Comparison of ENCODE assay signal across 18 mouse cellular contexts in the genomic region with DNA sequence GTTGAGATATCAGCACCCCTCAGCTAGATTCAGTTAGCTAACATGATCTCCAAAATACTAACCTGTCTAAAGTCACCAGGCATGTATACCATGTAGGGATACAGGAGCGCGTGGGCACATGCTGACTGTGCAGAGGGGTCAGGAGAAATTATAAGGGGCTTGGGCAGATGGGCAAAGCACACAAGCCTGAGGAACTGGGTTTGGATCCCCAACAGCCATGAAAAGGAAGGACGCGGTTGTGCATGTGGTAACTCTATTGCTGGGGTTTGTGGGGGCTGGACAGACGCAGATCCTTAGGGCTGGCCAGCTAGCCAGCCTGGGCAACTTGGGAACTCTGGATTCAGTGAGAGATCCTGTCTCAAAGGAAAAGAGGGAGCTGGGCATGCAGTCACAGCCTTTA. TPM values are rescaled to one million over a fixed set of nuclear protein-coding genes. Genes with fewer than 3 reads are reported as not detected.
"Had no signal": no experiment of that assay in that cellular context is flagged by ENCODE, and none has a peak within 500 bp of the region (broad histone marks: within the 10 kb centered on the region; RNA-seq: fewer than 3 reads in every experiment).

No protein-coding gene starts in this region.

- H3K27me3 ChIP-seq: kidney, embryonic 15.5 days; neural tube, embryonic 13.5 days; stomach, embryonic 15.5 days had no signal

- H3K9ac ChIP-seq: kidney, embryonic 15.5 days; liver, embryonic 13.5 days; neural tube, embryonic 13.5 days; stomach, embryonic 15.5 days had no signal

- H3K4me2 ChIP-seq: kidney, embryonic 15.5 days; liver, embryonic 13.5 days; midbrain, embryonic 11.5 days; neural tube, embryonic 13.5 days; stomach, embryonic 15.5 days had no signal

- H3K4me3 ChIP-seq: kidney, embryonic 15.5 days; left cerebral cortex, adult 2 months; liver, embryonic 13.5 days; neural tube, embryonic 13.5 days; stomach, embryonic 15.5 days had no signal

- DNase-seq: kidney, adult 8-10 months; kidney, postnatal 36 days; layer of hippocampus, postnatal 36 days; liver, embryonic 13.5 days; lung, adult 2 months; lung, postnatal 14 days; midbrain, embryonic 14.5 days; right cerebral cortex, adult 18-20 months; right cerebral cortex, postnatal 14 days; right cerebral cortex, postnatal 4 days; spleen, adult 18-20 months; thymus, postnatal 25 days had no signal

- H3K27ac ChIP-seq: kidney, embryonic 15.5 days; left cerebral cortex, adult 2 months; liver, embryonic 13.5 days; stomach, embryonic 15.5 days had no signal

- H3K9me3 ChIP-seq: kidney, embryonic 15.5 days; liver, embryonic 13.5 days; neural tube, embryonic 13.5 days; stomach, embryonic 15.5 days had no signal

- H3K36me3 ChIP-seq: kidney, embryonic 15.5 days; liver, embryonic 13.5 days; neural tube, embryonic 13.5 days; stomach, embryonic 15.5 days had no signal

RNA-seq across cellular contexts. Expression of a gene that starts 10.3 kb away (rescaled TPM):
- total RNA-seq: megakaryocyte-erythroid progenitor cell, adult 5-6 weeks had no signal
